Mouse (Mus musculus): ENCODE measurements at regions not wholly inside any gene's neighbourhood (a gene's known extent, or its start where the extent isn't known, plus 50 kb on each side); places are given as distances from the start of the nearest gene placed in this dataset.

- Histone ChIP-seq H3K4me2 (ENCODE audit: insufficient read depth, low read depth, poor library complexity, severe bottlenecking) (no peak overlapping the region), H3K4me3 (replicated peaks in 1 of 3; ENCODE audit: low read depth in 2 of 3, low read length in 2 of 3, poor library complexity in 1 of 3) (no peak overlapping the region), H3K9ac (ENCODE audit: insufficient read depth, low read depth) (no peak overlapping the region), H3K36me3 (replicated peaks in 1 of 2; ENCODE audit: control insufficient read depth in 1 of 2, insufficient read depth in 1 of 2, low read length in 1 of 2) (no peaks in the 10 kb centered on the region), H3K27me3 (replicated peaks) (peaks cover 88% of the 10 kb centered on the region), H3K4me1 (ENCODE audit: control insufficient read depth in 1 of 2, insufficient read depth in 2 of 2) (0 out of 4 replicates have a peak, but pooled peaks cover 0 to 4% of the 10 kb centered on the region in 2 experiments), H3K79me2 (replicated peaks; ENCODE audit: control insufficient read depth, extremely low read depth, insufficient read depth, poor library complexity, severe bottlenecking) (no peaks in the 10 kb centered on the region), H3K9me3 (replicated peaks; ENCODE audit: low read length) (peaks cover 15% of the 10 kb centered on the region), H3K27ac (ENCODE audit: insufficient read depth, low read depth) (no peak overlapping the region)
- TF ChIP-seq JUND (conservative IDR thresholded peaks at IDR 0.05; ENCODE audit: low read depth, low read length) (no peak), RCOR1 (conservative IDR thresholded peaks at IDR 0.05; ENCODE audit: low read depth, low read length) (no peak), IRF4 (IDR thresholded peaks at IDR 0.05; ENCODE audit: low read depth, low read length) (no peak), GABPA (IDR thresholded peaks at IDR 0.05; ENCODE audit: insufficient replicate concordance, low read depth, low read length) (no peak), HCFC1 (IDR thresholded peaks at IDR 0.05; ENCODE audit: low read depth, low read length) (no peak), RAD21 (IDR thresholded peaks at IDR 0.05; ENCODE audit: low read depth, low read length) (no peak), MYC (IDR thresholded peaks at IDR 0.05; ENCODE audit: low read depth, low read length) (no peak), E2F4 (IDR thresholded peaks at IDR 0.05; ENCODE audit: insufficient replicate concordance, low read depth, low read length) (no peak), MAZ (IDR thresholded peaks at IDR 0.05; ENCODE audit: low read depth, low read length) (no peak), KAT2A (IDR thresholded peaks at IDR 0.05; ENCODE audit: insufficient replicate concordance, low read length) (no peak), MAX (IDR thresholded peaks at IDR 0.05; ENCODE audit: low read length) (no peak), ZMIZ1 (IDR thresholded peaks at IDR 0.05; ENCODE audit: low read depth, low read length) (no peak), PAX5 (IDR thresholded peaks at IDR 0.05; ENCODE audit: low read length) (no peak), POLR2AphosphoS2 (IDR thresholded peaks at IDR 0.05; ENCODE audit: low read depth, low read length) (no peak), TBP (conservative IDR thresholded peaks at IDR 0.05; ENCODE audit: low read depth, low read length) (no peak), JUN (IDR thresholded peaks at IDR 0.05; ENCODE audit: insufficient read depth, low read depth, low read length) (no peak), ZNF384 (IDR thresholded peaks at IDR 0.05; ENCODE audit: low read depth, low read length) (no peak), NELFE (IDR thresholded peaks at IDR 0.05; ENCODE audit: low read depth, low read length) (no peak), SMC3 (IDR thresholded peaks at IDR 0.05; ENCODE audit: low read depth, low read length) (no peak)
- DNase-seq (ENCODE audit: extremely low read depth): no peak
- dilution Hi-C loops (cut with MboI; ENCODE audit: extremely low pct_ligation_motif_present, extremely low pct_unique_long_range_greater_than_20kb, low sequenced_read_pairs): no loop called here
- in situ Hi-C loops (cut with MboI; ENCODE audit: low pct_ligation_motif_present, low pct_unique_long_range_greater_than_20kb, low sequenced_read_pairs): no loop called here
Observed at GRCm38 (mm10) chr11:114233636-114234541, 167.0 kb upstream of the Sdk2 start.

- no peak for DNase-seq (ENCODE audit: extremely low read depth)
- Histone ChIP-seq H3K27ac (ENCODE audit: insufficient read depth, low read depth) (no peak overlapping the region), H3K79me2 (replicated peaks; ENCODE audit: control insufficient read depth, extremely low read depth, insufficient read depth, poor library complexity, severe bottlenecking) (no peaks in the 10 kb centered on the region), H3K9ac (ENCODE audit: insufficient read depth, low read depth) (no peak overlapping the region), H3K4me1 (ENCODE audit: control insufficient read depth in 1 of 2, insufficient read depth in 2 of 2) (no peaks in the 10 kb centered on the region), H3K4me3 (replicated peaks in 1 of 3; ENCODE audit: low read depth in 2 of 3, low read length in 2 of 3, poor library complexity in 1 of 3) (no peak overlapping the region), H3K27me3 (replicated peaks) (peaks cover 89% of the 10 kb centered on the region), H3K36me3 (replicated peaks in 1 of 2; ENCODE audit: control insufficient read depth in 1 of 2, insufficient read depth in 1 of 2, low read length in 1 of 2) (no peaks in the 10 kb centered on the region), H3K4me2 (ENCODE audit: insufficient read depth, low read depth, poor library complexity, severe bottlenecking) (no peak overlapping the region), H3K9me3 (replicated peaks; ENCODE audit: low read length) (peaks cover 14% of the 10 kb centered on the region)
- in situ Hi-C loops (cut with MboI; ENCODE audit: low pct_ligation_motif_present, low pct_unique_long_range_greater_than_20kb, low sequenced_read_pairs): no loop called here
- dilution Hi-C loops (cut with MboI; ENCODE audit: extremely low pct_ligation_motif_present, extremely low pct_unique_long_range_greater_than_20kb, low sequenced_read_pairs): no loop called here
- no peak for TF ChIP-seq NELFE (IDR thresholded peaks at IDR 0.05; ENCODE audit: low read depth, low read length)
- no peak for TF ChIP-seq ZC3H11A (IDR thresholded peaks at IDR 0.05; ENCODE audit: low read depth, low read length)
- no peak for TF ChIP-seq RAD21 (IDR thresholded peaks at IDR 0.05; ENCODE audit: low read depth, low read length)
Observed at GRCm38 (mm10) chr11:114231841-114232240, 165.0 kb upstream of the Sdk2 start.

Data from CH12.LX (cell line).